Comparison of ENCODE assay signal across 14 mouse cellular contexts in the genomic region with DNA sequence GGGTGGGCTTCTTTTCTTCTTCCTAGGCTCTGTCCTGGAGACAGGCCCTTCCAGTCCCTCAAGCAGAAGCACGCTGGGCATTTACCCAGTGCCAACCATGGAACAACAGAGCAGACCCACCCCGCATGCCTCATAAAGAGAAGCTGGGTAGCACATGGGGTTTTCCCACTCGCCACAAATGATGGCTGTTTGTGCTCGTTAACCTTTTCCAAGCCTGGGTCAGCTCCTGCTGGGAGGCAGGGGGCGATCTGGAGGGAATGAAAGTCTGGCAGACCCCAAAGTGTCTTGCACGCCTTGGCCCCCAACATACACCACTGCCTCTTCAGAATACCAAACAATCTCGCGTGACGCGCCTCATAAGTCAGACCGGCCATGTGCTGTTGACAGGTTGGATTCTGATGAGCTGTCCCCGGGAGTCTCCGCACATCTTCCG. TPM values are rescaled to one million over a fixed set of nuclear protein-coding genes. Genes with fewer than 3 reads are reported as not detected.
DNase-seq lines count a peak whose midpoint lies in the region; ATAC-seq and TF ChIP-seq lines count a peak whose summit lies in the region.
"Had no signal": no experiment of that assay in that cellular context is flagged by ENCODE, and none has a peak within 500 bp of the region (broad histone marks: within the 10 kb centered on the region; RNA-seq: fewer than 3 reads in every experiment).

No protein-coding gene starts in this region.

- no peaks in the 10 kb centered on the region for H3K36me3 ChIP-seq in hindbrain, embryonic 13.5 days
- no peaks in the 10 kb centered on the region for H3K36me3 ChIP-seq in midbrain, postnatal 0 days (ENCODE audit: insufficient read depth, low read length)
- H3K36me3 ChIP-seq: stomach, embryonic 15.5 days had no signal

- peak; percentile 81 for ATAC-seq in hindbrain, embryonic 13.5 days (ENCODE audit: low FRiP score)
- no peak for ATAC-seq in midbrain, postnatal 0 days (ENCODE audit: low FRiP score)
- ATAC-seq in granulocyte monocyte progenitor cell, adult 5-6 weeks (replicated peaks; ENCODE audit: poor library complexity, severe bottlenecking) = no peak

- TF ChIP-seq CTCF in brain, embryonic 14.5 days (IDR thresholded peaks at IDR 0.05; ENCODE audit: borderline replicate concordance, extremely low read depth, insufficient read depth, insufficient read length) = no peak
- TF ChIP-seq CTCF in midbrain, postnatal 0 days (IDR thresholded peaks at IDR 0.05) = peak; percentile 11; the same call in 1 of the 2 replicates

- H3K4me3 ChIP-seq in hindbrain, embryonic 13.5 days = peak overlapping the region; percentile 4; the same call in 1 of the 2 replicates
- no peak overlapping the region for H3K4me3 ChIP-seq in midbrain, postnatal 0 days (ENCODE audit: low read depth, low read length)
- H3K4me3 ChIP-seq: stomach, embryonic 15.5 days had no signal

- peaks cover 28% of the 10 kb centered on the region for H3K4me1 ChIP-seq in hindbrain, embryonic 13.5 days (replicated peaks)
- H3K4me1 ChIP-seq in midbrain, postnatal 0 days (ENCODE audit: insufficient read depth, low read length) = no peaks in the 10 kb centered on the region

- 10% methylated on average over 14 of the region's 14 CpGs for WGBS in hindbrain, embryonic 13.5 days
- 45% methylated on average over 14 of the region's 14 CpGs for WGBS in midbrain, postnatal 0 days

- H3K9me3 ChIP-seq in hindbrain, embryonic 13.5 days = no peaks in the 10 kb centered on the region
- H3K9me3 ChIP-seq in midbrain, postnatal 0 days (ENCODE audit: low read length) = no peaks in the 10 kb centered on the region
- H3K9me3 ChIP-seq: stomach, embryonic 15.5 days had no signal

- no peaks in the 10 kb centered on the region for H3K27me3 ChIP-seq in hindbrain, embryonic 13.5 days
- no peaks in the 10 kb centered on the region for H3K27me3 ChIP-seq in midbrain, postnatal 0 days (ENCODE audit: insufficient read depth, low read length)

- TF ChIP-seq POLR2A in brain, embryonic 14.5 days (IDR thresholded peaks at IDR 0.05; ENCODE audit: borderline replicate concordance, extremely low read depth, insufficient read depth, insufficient read length, poor library complexity, severe bottlenecking) = no peak

- H3K9ac ChIP-seq in hindbrain, embryonic 13.5 days = no peak overlapping the region
- H3K9ac ChIP-seq in midbrain, postnatal 0 days (replicated peaks; ENCODE audit: low read length, poor library complexity, severe bottlenecking) = no peak overlapping the region
- H3K9ac ChIP-seq: lung, embryonic 14.5 days; stomach, embryonic 15.5 days had no signal

- peak; percentile 67 for DNase-seq in brain, embryonic 14.5 days (ENCODE audit: low read depth)
- DNase-seq in embryo, embryonic 9.5 days (ENCODE audit: extremely low spot score) = peak; percentile 51
- DNase-seq in midbrain, postnatal 0 days (ENCODE audit: low spot score) = peak; percentile 28
- DNase-seq in kidney, postnatal 25 days = no peak
- DNase-seq in MN1 (ENCODE audit: low spot score) = no peak
- DNase-seq: cerebellum, postnatal 14 days; gastrocnemius, postnatal 10 days; kidney, postnatal 4 days; lung, embryonic 14.5 days; right cerebral cortex, postnatal 14 days had no signal

- peak overlapping the region; percentile 31; the same call in 1 of the 2 replicates for H3K27ac ChIP-seq in hindbrain, embryonic 13.5 days
- no peak overlapping the region for H3K27ac ChIP-seq in midbrain, postnatal 0 days (ENCODE audit: low read depth, low read length)
- H3K27ac ChIP-seq: stomach, embryonic 15.5 days had no signal

- peak overlapping the region; percentile 48 for H3K4me2 ChIP-seq in hindbrain, embryonic 13.5 days
- H3K4me2 ChIP-seq in midbrain, postnatal 0 days (ENCODE audit: low read depth, low read length, poor library complexity, severe bottlenecking) = no peak overlapping the region
- H3K4me2 ChIP-seq: lung, embryonic 14.5 days; stomach, embryonic 15.5 days had no signal

RNA-seq across cellular contexts. Expression of a gene that starts 21.6 kb away (rescaled TPM):
- 0.19 and 0.29 TPM in 2 replicates for polyA plus RNA-seq in brain, embryonic 14.5 days (2012; rRNA removed)
- polyA plus RNA-seq in hindbrain, embryonic 13.5 days (2015; fragmentation: Nextera tagmentation; extraction: Ambion mirVana) = 0.36 and 0.40 TPM in 2 replicates
- total RNA-seq in midbrain, postnatal 0 days (2014; rRNA removed) = not detected in 2 replicates
- polyA plus RNA-seq in midbrain, postnatal 0 days (2015; fragmentation: Nextera tagmentation; extraction: Ambion mirVana) = 0.27 and 0.34 TPM in 2 replicates
- total RNA-seq in granulocyte monocyte progenitor cell, adult 5-6 weeks (2014; fragmentation: Nextera tagmentation) = not detected in 2 replicates
- not detected in 2 replicates for total RNA-seq in granulocyte monocyte progenitor cell, adult 5-6 weeks (2017)
- total RNA-seq: left cerebral cortex, postnatal 36 days had no signal
- polyA plus RNA-seq: lung, embryonic 14.5 days had no signal

RNA-seq across cellular contexts. Expression of a gene that starts 28.5 kb away (rescaled TPM):
- 0.14 and 0.16 TPM in 2 replicates for polyA plus RNA-seq in brain, embryonic 14.5 days (2012; rRNA removed)
- polyA plus RNA-seq in hindbrain, embryonic 13.5 days (2015; fragmentation: Nextera tagmentation; extraction: Ambion mirVana) = 0.06 and 0.31 TPM in 2 replicates
- 0.05 and 0.71 TPM in 2 replicates for total RNA-seq in midbrain, postnatal 0 days (2014; rRNA removed)
- polyA plus RNA-seq in midbrain, postnatal 0 days (2015; fragmentation: Nextera tagmentation; extraction: Ambion mirVana) = 0.04 and 0.41 TPM in 2 replicates
- total RNA-seq in granulocyte monocyte progenitor cell, adult 5-6 weeks (2014; fragmentation: Nextera tagmentation) = not detected in 2 replicates
- total RNA-seq in granulocyte monocyte progenitor cell, adult 5-6 weeks (2017) = not detected in 2 replicates

Comparison
In these comparisons a context has a peak if more than half of its experiments do, and no peak if none do; other contexts are left out.
1. DNase-seq: peak in brain, embryonic 14.5 days (single experiment), embryo, embryonic 9.5 days (single experiment) and midbrain, postnatal 0 days (single experiment); none in kidney, postnatal 25 days (0 of 2) and MN1 (single experiment).